Mouse (Mus musculus) forebrain, embryonic 14.5 days (tissue): ENCODE measurements around the gene Tex22. TPM values are rescaled to one million over a fixed set of nuclear protein-coding genes. Genes with fewer than 3 reads are reported as not detected.

Experiments
- ATAC-seq: fragments of 200-750 bp; cut with Nextera tagmentation; 2 replicates; pipeline ENCODE4 v1.8.0; 2017; ENCODE audit warnings: mild to moderate bottlenecking, moderate library complexity
- DNase-seq: peaks from one replicate; pipeline ENCODE4 v3.0.0-alpha.2; 2015; ENCODE audit warnings: low spot score
- H3K27ac ChIP-seq: fragments of 300-500 bp; sonication (generic); 2 replicates; pipeline ENCODE4 v1.5.1; 2014; ENCODE audit warnings: low read depth, mild to moderate bottlenecking, control low read depth, low read length, moderate library complexity
- H3K27me3 ChIP-seq: fragments of 300-500 bp; sonication (generic); replicated peaks from 2 replicates; pipeline ENCODE4 v1.6.1; 2014; ENCODE audit warnings: low read length, control low read depth, mixed read lengths; ENCODE audit not compliant: control insufficient read depth, insufficient read depth
- H3K36me3 ChIP-seq: fragments of 300-500 bp; sonication (generic); 2 replicates; pipeline ENCODE4 v1.6.1; 2014; ENCODE audit warnings: low read length, control low read depth; ENCODE audit not compliant: control insufficient read depth, insufficient read depth
- H3K4me1 ChIP-seq: fragments of 300-500 bp; sonication (generic); 2 replicates; pipeline ENCODE4 v1.6.1; 2014; ENCODE audit warnings: antibody characterized with exemption, low read length, control low read depth; ENCODE audit not compliant: control insufficient read depth, insufficient read depth
- H3K4me2 ChIP-seq: fragments of 300-500 bp; sonication (generic); 2 replicates; pipeline ENCODE4 v1.6.1; 2014; ENCODE audit warnings: mild to moderate bottlenecking, control low read depth, low read length
- H3K4me3 ChIP-seq: fragments of 300-500 bp; sonication (generic); 2 replicates; pipeline ENCODE4 v1.5.1; 2014; ENCODE audit warnings: low read depth, low read length, control low read depth
- H3K9ac ChIP-seq: fragments of 300-500 bp; sonication (generic); 2 replicates; pipeline ENCODE4 v1.6.1; 2014; ENCODE audit warnings: mild to moderate bottlenecking, low read length, control low read depth, moderate library complexity
- H3K9me3 ChIP-seq: fragments of 300-500 bp; sonication (generic); replicated peaks from 2 replicates; pipeline ENCODE4 v1.6.1; 2016; ENCODE audit warnings: low read length, control low read depth, mixed read lengths; ENCODE audit not compliant: control insufficient read depth
- WGBS: fragments of 180-500 bp; shearing (Covaris S2); extraction: QIAGEN DNeasy Blood & Tissue Kit; methylation state at CpG from one replicate; pipeline ENCODE4 v1.1.7; 2014; 5-methylcytosine and 5-hydroxymethylcytosine counted together
- polyA plus RNA-seq: library from polyadenylated mRNA; unstranded; fragments of >200 nt; fragmentation: Nextera tagmentation; extraction: Ambion mirVana; gene quantifications from 2 replicates; pipeline ENCODE4 v1.2.1, GENCODE M21; 2014

Tex22 gene
- polyA plus RNA-seq, 1 experiment from 2014 or later: not detected

GRCm38 (mm10) chr12:113032296-113033250, 41.7 kb upstream of the Tex22 start:
- Histone ChIP-seq H3K27me3 (no peaks in the 10 kb centered on the region), H3K4me1 (peaks cover 12% of the 10 kb centered on the region), H3K9me3 (no peaks in the 10 kb centered on the region), H3K27ac (peak overlapping the region; percentile 15), H3K36me3 (no peaks in the 10 kb centered on the region; the same call in 1 of the 2 replicates), H3K4me2 (no peak overlapping the region), H3K4me3 (no peak overlapping the region), H3K9ac (0 out of 2 replicates have a peak overlapping the region, but pooled peaks have one; percentile 2)
- DNase-seq (peak; percentile 67), ATAC-seq (peak; percentile 80)
- WGBS: 59% methylated on average over 11 of the region's 11 CpGs

DNA sequence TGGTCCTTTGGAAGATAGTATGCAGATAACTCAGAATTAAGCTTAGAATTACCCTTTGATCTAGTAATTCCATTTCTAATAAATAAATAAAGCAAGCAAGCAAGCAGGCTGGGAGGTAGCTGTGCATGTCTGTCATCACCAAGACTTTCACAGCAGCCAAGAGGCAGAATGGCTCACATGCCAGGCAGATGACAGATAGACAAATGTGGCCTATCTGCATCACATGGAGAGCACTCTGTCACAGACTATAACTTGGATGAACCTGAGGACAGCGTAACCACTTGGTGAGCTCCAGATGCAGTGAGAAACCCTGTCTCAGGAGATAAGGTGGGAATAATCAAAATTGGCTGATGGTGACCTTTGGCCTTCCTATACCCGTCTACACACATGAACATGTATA, 39.2 kb upstream of the Tex22 start:
- Histone ChIP-seq H3K4me1 (peaks cover 12% of the 10 kb centered on the region), H3K9ac (no peak overlapping the region), H3K9me3 (no peaks in the 10 kb centered on the region), H3K4me3 (no peak overlapping the region), H3K4me2 (no peak overlapping the region), H3K36me3 (no peaks in the 10 kb centered on the region), H3K27ac (no peak overlapping the region), H3K27me3 (no peaks in the 10 kb centered on the region)
- ATAC-seq (no peak), DNase-seq (no peak)
- WGBS: 91% methylated on average over 2 of the region's 2 CpGs

- no peak overlapping the region for H3K4me3 ChIP-seq
- WGBS: 92% methylated on average over 4 of the region's 4 CpGs
- H3K4me1 ChIP-seq: peaks cover 15% of the 10 kb centered on the region
- H3K36me3 ChIP-seq: no peaks in the 10 kb centered on the region
- no peak overlapping the region for H3K9ac ChIP-seq
- ATAC-seq: no peak
- no peak overlapping the region for H3K4me2 ChIP-seq
- no peak overlapping the region for H3K27ac ChIP-seq
- no peaks in the 10 kb centered on the region for H3K9me3 ChIP-seq
- no peak for DNase-seq
- no peaks in the 10 kb centered on the region for H3K27me3 ChIP-seq
Measured at GRCm38 (mm10) chr12:113036996-113037395, 37.3 kb upstream of the Tex22 start.

GRCm38 (mm10) chr12:113038414-113038813, 35.9 kb upstream of the Tex22 start:
- DNase-seq: no peak
- H3K4me1 ChIP-seq: peaks cover 3% of the 10 kb centered on the region; the same call in 1 of the 2 replicates
- no peaks in the 10 kb centered on the region for H3K9me3 ChIP-seq
- no peaks in the 10 kb centered on the region for H3K36me3 ChIP-seq
- no peak overlapping the region for H3K27ac ChIP-seq
- no peak for ATAC-seq
- H3K27me3 ChIP-seq: no peaks in the 10 kb centered on the region
- no peak overlapping the region for H3K9ac ChIP-seq
- no peak overlapping the region for H3K4me2 ChIP-seq
- WGBS: 91% methylated on average over 4 of the region's 4 CpGs
- no peak overlapping the region for H3K4me3 ChIP-seq

DNA sequence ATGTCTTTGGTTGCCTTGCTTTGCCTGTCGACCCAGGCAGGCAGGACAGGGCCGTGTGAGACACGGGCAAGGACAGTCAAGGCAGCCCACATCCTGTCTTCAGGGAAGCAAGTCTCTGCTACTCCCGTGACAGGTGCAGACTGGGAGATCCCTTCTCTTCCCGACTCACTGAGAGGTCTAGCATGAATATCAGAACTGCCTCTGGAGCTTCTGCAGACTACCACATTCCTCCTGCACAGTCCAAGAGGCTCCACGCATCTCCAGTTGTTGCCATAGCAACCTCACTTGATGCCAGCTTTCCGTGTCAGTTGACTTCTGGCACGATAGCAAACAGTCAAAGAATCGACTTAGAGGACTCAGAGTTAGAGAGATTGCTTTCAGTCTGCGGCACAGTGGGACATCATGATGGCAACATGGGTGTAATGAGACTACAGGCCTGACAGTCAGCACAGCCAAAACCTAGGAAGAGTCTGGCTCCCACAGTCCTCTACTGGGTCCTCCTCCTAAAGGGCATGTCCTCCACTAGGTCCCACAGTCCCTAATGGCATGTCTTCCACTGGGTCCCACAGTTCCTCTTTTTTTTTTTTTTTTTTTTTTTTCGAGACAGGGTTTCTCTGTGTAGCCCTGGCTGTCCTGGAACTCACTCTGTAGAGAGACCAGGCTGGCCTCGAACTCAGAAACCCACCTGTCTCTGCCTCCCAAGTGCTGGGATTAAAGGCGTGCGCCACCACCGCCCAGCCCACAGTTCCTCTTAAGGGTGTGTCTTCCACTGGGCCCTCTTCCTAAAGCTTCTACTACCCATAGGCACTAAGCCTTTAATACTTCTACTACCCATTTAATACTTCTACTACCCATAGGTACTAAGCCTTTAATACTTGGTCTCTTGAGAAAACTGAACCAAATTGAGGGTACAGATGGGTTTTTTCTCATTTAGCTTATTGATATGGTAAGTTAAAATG, 32.5 kb upstream of the Tex22 start:
- Histone ChIP-seq H3K27ac (peak overlapping the region; percentile 58; the same call in 1 of the 2 replicates), H3K36me3 (peaks cover 15% of the 10 kb centered on the region), H3K9me3 (no peaks in the 10 kb centered on the region), H3K4me1 (peaks cover 3% of the 10 kb centered on the region; the same call in 1 of the 2 replicates), H3K27me3 (no peaks in the 10 kb centered on the region), H3K4me3 (no peak overlapping the region), H3K4me2 (0 out of 2 replicates have a peak overlapping the region, but pooled peaks have one; percentile 14), H3K9ac (no peak overlapping the region)
- DNase-seq (peak; percentile 82), ATAC-seq (peak; percentile 83)
- WGBS: 72% methylated on average over 15 of the region's 15 CpGs

DNA sequence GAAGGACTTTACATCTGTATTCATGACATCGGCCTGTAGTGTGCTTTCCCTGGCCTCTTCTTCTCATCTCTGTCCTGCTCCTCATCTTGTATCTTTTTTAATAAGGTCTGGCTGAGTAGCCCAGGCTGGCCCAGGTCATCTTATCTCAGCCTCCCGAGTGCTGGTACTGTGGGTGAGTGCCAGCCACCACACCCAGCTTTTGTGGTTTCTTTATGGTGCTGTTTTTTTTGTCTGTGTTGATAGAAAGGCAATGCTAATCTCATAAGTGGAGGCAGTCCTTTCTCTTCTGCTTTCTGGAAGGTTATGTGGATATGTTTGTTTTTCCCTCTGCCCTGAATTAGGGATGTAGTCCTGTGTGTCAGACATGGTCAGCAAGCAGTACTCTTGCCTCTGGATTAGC, 31.8 kb upstream of the Tex22 start:
- peaks cover 3% of the 10 kb centered on the region; the same call in 1 of the 2 replicates for H3K4me1 ChIP-seq
- ATAC-seq (no peak), DNase-seq (no peak)
- H3K27me3 ChIP-seq: no peaks in the 10 kb centered on the region
- no peak overlapping the region for H3K4me2 ChIP-seq
- H3K4me3 ChIP-seq: no peak overlapping the region
- no peaks in the 10 kb centered on the region for H3K9me3 ChIP-seq
- 87% methylated on average over 2 of the region's 2 CpGs for WGBS
- H3K9ac ChIP-seq: no peak overlapping the region
- H3K27ac ChIP-seq: no peak overlapping the region
- H3K36me3 ChIP-seq: peaks cover 22% of the 10 kb centered on the region

DNA sequence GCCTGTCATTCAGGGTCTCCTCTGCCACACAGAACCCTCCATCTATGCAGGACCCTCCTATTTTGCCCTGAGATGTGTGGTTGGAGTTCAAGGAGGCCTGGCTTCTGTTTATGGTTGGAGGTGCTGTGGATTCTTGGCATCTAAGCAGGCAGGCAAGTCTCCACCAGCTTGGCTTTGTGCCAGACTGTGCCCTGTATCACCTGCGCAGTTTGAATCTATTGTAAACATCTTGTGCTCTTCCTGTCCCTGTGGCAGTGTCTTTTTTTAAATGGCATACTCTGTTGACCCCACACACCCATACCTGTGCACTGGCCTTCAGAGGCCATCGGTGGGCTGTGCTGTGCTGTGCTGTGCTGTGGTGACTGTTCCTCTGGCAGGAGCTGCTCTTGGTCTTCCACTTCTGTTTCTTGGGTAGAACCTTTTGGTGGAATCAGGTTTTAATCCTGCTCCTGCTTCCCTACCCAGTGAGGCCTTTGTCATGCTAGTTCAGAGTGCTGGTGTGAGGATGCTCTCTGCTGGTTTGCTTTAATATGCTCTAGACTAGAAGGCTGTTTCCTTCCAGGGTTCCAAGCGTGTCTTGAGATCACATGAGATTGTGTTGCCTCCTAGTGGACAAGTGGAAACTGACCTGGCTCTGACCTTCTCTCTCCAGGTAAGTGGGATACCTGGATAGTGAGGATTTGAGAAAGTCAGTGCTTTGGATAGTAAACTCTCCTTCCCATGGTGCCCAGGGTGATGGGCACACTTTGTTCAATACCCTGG, 29.2 kb upstream of the Tex22 start:
- DNase-seq: peak; percentile 14
- Histone ChIP-seq H3K27ac (no peak overlapping the region), H3K9ac (no peak overlapping the region), H3K4me3 (no peak overlapping the region), H3K9me3 (no peaks in the 10 kb centered on the region), H3K27me3 (no peaks in the 10 kb centered on the region), H3K4me1 (peaks cover 3% of the 10 kb centered on the region; the same call in 1 of the 2 replicates), H3K36me3 (peaks cover 47% of the 10 kb centered on the region), H3K4me2 (no peak overlapping the region)
- ATAC-seq: no peak
- 84% methylated on average over 3 of the region's 3 CpGs for WGBS

GRCm38 (mm10) chr12:113046861-113047260, 27.4 kb upstream of the Tex22 start:
- Histone ChIP-seq H3K4me3 (no peak overlapping the region), H3K27me3 (no peaks in the 10 kb centered on the region), H3K36me3 (peaks cover 65% of the 10 kb centered on the region), H3K27ac (no peak overlapping the region), H3K9ac (no peak overlapping the region), H3K9me3 (no peaks in the 10 kb centered on the region), H3K4me2 (no peak overlapping the region), H3K4me1 (no peaks in the 10 kb centered on the region)
- 93% methylated on average over 15 of the region's 15 CpGs for whole genome bisulfite sequencing
- DNase-seq (no peak), ATAC-seq (no peak)
